Comparison of ENCODE assay signal across 9 mouse cellular contexts in the genomic region with DNA sequence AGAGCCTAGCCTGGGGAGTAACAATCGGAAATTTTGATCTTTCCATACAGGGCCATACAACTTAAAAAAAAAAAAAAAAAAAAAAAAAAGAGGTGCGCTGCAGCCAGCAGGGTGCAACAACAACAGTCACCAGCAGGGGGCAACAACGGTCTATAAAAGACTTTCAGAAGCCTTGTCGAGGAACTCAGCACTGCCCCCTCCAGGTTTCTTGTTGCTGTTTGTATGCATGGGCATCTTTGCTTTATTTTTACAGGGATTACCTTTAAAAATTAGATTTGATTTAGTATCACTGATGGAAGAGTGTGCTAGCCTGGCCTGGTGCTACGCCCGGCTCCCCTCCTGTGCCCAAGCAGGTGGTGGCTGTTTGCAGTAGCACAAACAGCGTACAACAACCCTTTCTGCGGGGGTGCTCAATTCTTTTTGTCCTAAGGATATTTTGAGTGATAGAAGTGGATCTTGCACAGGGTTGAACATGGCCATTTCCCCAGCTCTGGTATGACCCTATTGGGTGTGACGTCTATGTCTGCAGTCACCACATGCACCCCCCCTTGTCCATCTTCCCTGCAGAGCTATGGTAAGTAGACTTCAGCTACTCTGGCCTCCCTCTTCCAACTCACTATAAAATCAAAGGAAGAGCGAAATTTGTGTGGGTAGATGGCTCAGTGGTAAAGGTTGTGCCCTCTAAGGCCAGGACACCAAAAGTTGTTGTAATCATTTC. TPM values are rescaled to one million over a fixed set of nuclear protein-coding genes. Genes with fewer than 3 reads are reported as not detected.
A peak's percentile ranks its signal among the peaks of the same experiment; 100 is the strongest.
DNase-seq lines count a peak whose midpoint lies in the region; ATAC-seq and TF ChIP-seq lines count a peak whose summit lies in the region.
"Had no signal": no experiment of that assay in that cellular context is flagged by ENCODE, and none has a peak within 500 bp of the region (broad histone marks: within the 10 kb centered on the region; RNA-seq: fewer than 3 reads in every experiment).

No protein-coding gene starts in this region.

- peak; percentile 8; the same call in 1 of the 2 replicates for TF ChIP-seq CTCF in G1E (IDR thresholded peaks at IDR 0.05; ENCODE audit: low read depth, low read length)
- TF ChIP-seq CTCF in bone marrow macrophage, adult 2 months (IDR thresholded peaks at IDR 0.05; ENCODE audit: low read depth, low read length), result peak; percentile 84

- no peaks in the 10 kb centered on the region for H3K36me3 ChIP-seq in G1E (replicated peaks)

- peak; percentile 12 for DNase-seq in G1E (ENCODE audit: low spot score)
- peak; percentile 11 for DNase-seq in fat pad, adult 2 months (ENCODE audit: extremely low read depth, low read depth, low spot score)
- peak; percentile 55 for DNase-seq in heart, postnatal 25 days (ENCODE audit: low spot score)
- DNase-seq in layer of hippocampus, adult 9-10 months (ENCODE audit: low spot score), result peak; percentile 88
- DNase-seq in lung, postnatal 4 days, result peak; percentile 82 to 92
- peak; percentile 90 to 94 for DNase-seq in right cerebral cortex, postnatal 10 days (ENCODE audit: low spot score in 2 of 2)
- DNase-seq in urinary bladder, postnatal 25 days (ENCODE audit: low spot score), result peak; percentile 93

- H3K4me3 ChIP-seq in G1E (ENCODE audit: low read depth, low read length), result no peak overlapping the region
- no peak overlapping the region for H3K4me3 ChIP-seq in bone marrow macrophage, adult 2 months (ENCODE audit: insufficient read depth, low read length)
- H3K4me3 ChIP-seq: megakaryocyte, embryonic 14.5 days had no signal

- no peak for ATAC-seq in G1E (ENCODE audit: extremely low read depth, insufficient number of reproducible peaks, low FRiP score, poor library complexity, severe bottlenecking)

- no peaks in the 10 kb centered on the region for H3K4me1 ChIP-seq in G1E (ENCODE audit: insufficient read depth, low read depth, low read length)
- no peaks in the 10 kb centered on the region for H3K4me1 ChIP-seq in bone marrow macrophage, adult 2 months (ENCODE audit: control insufficient read depth, insufficient read depth, low read length)

- peaks cover 65% of the 10 kb centered on the region for H3K9me3 ChIP-seq in G1E (replicated peaks)
- H3K9me3 ChIP-seq: megakaryocyte, embryonic 14.5 days had no signal

- H3K27ac ChIP-seq in bone marrow macrophage, adult 2 months (ENCODE audit: insufficient read depth, low read depth, low read length), result no peak overlapping the region

- intact Hi-C loops in heart, postnatal 25 days (cut with DNase I), result loop anchor here (2.0 kb wide), 1 partner anchor 213 kb away; no protein-coding TSS in a partner anchor

- no peak for TF ChIP-seq POLR2A in bone marrow macrophage, adult 2 months (IDR thresholded peaks at IDR 0.05; ENCODE audit: borderline replicate concordance, low read depth, low read length)

- H3K27me3 ChIP-seq in G1E (ENCODE audit: insufficient read depth, low read length), result no peaks in the 10 kb centered on the region; the same call in 1 of the 2 replicates

RNA-seq across cellular contexts. Expression of gene Cfap46, which starts 35.4 kb away (rescaled TPM):
- total RNA-seq in G1E (2014; fragmentation: Nextera tagmentation), result not detected in 2 replicates
- total RNA-seq in G1E (2017), result not detected in 2 replicates
- not detected in 2 replicates for polyA plus RNA-seq in G1E (2012)
- polyA plus RNA-seq in bone marrow macrophage, adult 2 months (2012; ENCODE audit: insufficient read depth, insufficient read length, missing spikeins), result not detected in 2 replicates
- total RNA-seq in heart, postnatal 25 days (2021), result under 1 TPM in 1 of 2 experiments, not detected in 1; 0.16 TPM

Comparison
In these comparisons a context has a peak if more than half of its experiments do, and no peak if none do; other contexts are left out.
1. DNase-seq: peak in every context shown above with its lines; median percentile 93 in urinary bladder, postnatal 25 days; 92 in right cerebral cortex, postnatal 10 days; 88 in layer of hippocampus, adult 9-10 months; 87 in lung, postnatal 4 days; 55 in heart, postnatal 25 days; 12 in G1E; 11 in fat pad, adult 2 months.